Mouse (Mus musculus) heart, embryonic 14.5 days (tissue): Measurements from ENCODE around the gene Cd3g. TPM values are rescaled to one million over a fixed set of nuclear protein-coding genes. Genes with fewer than 3 reads are reported as not detected.
"Not testable (repeated sequence)": the region's sequence is repeated elsewhere in the genome, so short reads cannot be mapped to it uniquely, and the experiment has no call there.

ENCODE experiments used
- ATAC-seq: fragments of 200-750 bp; cut with Nextera tagmentation; 2 replicates; pipeline ENCODE4 v1.8.0; 2017; ENCODE audit warnings: low read depth, moderate TSS enrichment; ENCODE audit not compliant: insufficient number of reproducible peaks, insufficient read depth, low FRiP score
- H3K27ac ChIP-seq, 2 experiments: fragments of 200-500 bp in 1 of 2; fragments of 300-500 bp in 1 of 2; sonication (generic) in 1 of 2; replicated peaks in 1 of 2; 2 replicates each; pipeline ENCODE4 v1.5.1; 2012 to 2014; ENCODE audit warnings: low read depth in 2 of 2, low read length in 2 of 2, control low read depth in 1 of 2, mild to moderate bottlenecking in 1 of 2, mixed read lengths in 1 of 2; ENCODE audit not compliant: control insufficient read depth in 1 of 2, insufficient read depth in 1 of 2
- H3K27me3 ChIP-seq: fragments of 300-500 bp; sonication (generic); 2 replicates; pipeline ENCODE4 v1.6.1; 2014; ENCODE audit warnings: mild to moderate bottlenecking, low read length, control low read depth; ENCODE audit not compliant: control insufficient read depth, insufficient read depth
- H3K36me3 ChIP-seq: fragments of 300-500 bp; sonication (generic); 2 replicates; pipeline ENCODE4 v1.6.1; 2014; ENCODE audit warnings: mild to moderate bottlenecking, control low read depth, low read length, mixed read lengths; ENCODE audit not compliant: control insufficient read depth, insufficient read depth
- H3K4me1 ChIP-seq, 2 experiments: fragments of 200-500 bp in 1 of 2; fragments of 300-500 bp in 1 of 2; sonication (generic) in 1 of 2; 2 replicates each; pipeline ENCODE4 v1.6.1; 2012 to 2014; ENCODE audit warnings: low read length in 2 of 2, control low read depth in 1 of 2, mixed read lengths in 1 of 2; ENCODE audit not compliant: control insufficient read depth in 2 of 2, insufficient read depth in 2 of 2
- H3K4me2 ChIP-seq: fragments of 300-500 bp; sonication (generic); 2 replicates; pipeline ENCODE4 v1.6.1; 2014; ENCODE audit warnings: mild to moderate bottlenecking, low read length
- H3K4me3 ChIP-seq, 2 experiments: fragments of 200-500 bp in 1 of 2; fragments of 300-500 bp in 1 of 2; sonication (generic) in 1 of 2; 2 replicates each; pipeline ENCODE4 v1.5.1; 2012 to 2014; ENCODE audit warnings: low read length in 2 of 2, mild to moderate bottlenecking in 2 of 2, control low read depth in 1 of 2, low read depth in 1 of 2, moderate library complexity in 1 of 2; ENCODE audit not compliant: control insufficient read depth in 1 of 2, insufficient read depth in 1 of 2
- H3K9ac ChIP-seq: fragments of 300-500 bp; sonication (generic); 2 replicates; pipeline ENCODE4 v1.6.1; 2014; ENCODE audit warnings: mild to moderate bottlenecking, low read length
- H3K9me3 ChIP-seq: fragments of 300-500 bp; sonication (generic); 2 replicates; pipeline ENCODE4 v1.6.1; 2016; ENCODE audit warnings: low read length, control low read depth; ENCODE audit not compliant: control insufficient read depth
- WGBS: fragments of 180-500 bp; shearing (Covaris S2); extraction: QIAGEN DNeasy Blood & Tissue Kit; methylation state at CpG from one replicate; pipeline ENCODE4 v1.1.7; 2014; 5-methylcytosine and 5-hydroxymethylcytosine counted together
- polyA plus RNA-seq: library from polyadenylated mRNA; unstranded; fragments of >200 nt; fragmentation: Nextera tagmentation; extraction: Ambion mirVana; gene quantifications from 2 replicates; pipeline ENCODE4 v1.2.1, GENCODE M21; 2014

Cd3g gene
- polyA plus RNA-seq, 1 experiment from 2014 or later: 0.20 TPM

GRCm38 (mm10) chr9:44977813-44978212 is 2.4 kb downstream of the Cd3g start:
- H3K4me2 ChIP-seq: no peak overlapping the region
- H3K4me1 ChIP-seq: no peaks in the 10 kb centered on the region
- H3K27me3 ChIP-seq: peaks cover 15% of the 10 kb centered on the region; the same call in 1 of the 2 replicates
- H3K9me3 ChIP-seq: no peaks in the 10 kb centered on the region
- 57% methylated on average over 6 of the region's 6 CpGs for WGBS
- no peak overlapping the region for H3K4me3 ChIP-seq
- no peaks in the 10 kb centered on the region for H3K36me3 ChIP-seq
- no peak for ATAC-seq
- no peak overlapping the region for H3K9ac ChIP-seq
- H3K27ac ChIP-seq: no peak overlapping the region

- 41% methylated on average over 1 of the region's 1 CpGs for WGBS
- peaks cover 0 to 9% of the 10 kb centered on the region in 2 experiments; a peak in 1 of 4 replicates for H3K4me1 ChIP-seq
- H3K27me3 ChIP-seq: peaks cover 20% of the 10 kb centered on the region
- no peak overlapping the region for H3K27ac ChIP-seq
- no peak for ATAC-seq
- no peaks in the 10 kb centered on the region for H3K36me3 ChIP-seq
- H3K4me2 ChIP-seq: no peak overlapping the region
- H3K9me3 ChIP-seq: no peaks in the 10 kb centered on the region
- H3K9ac ChIP-seq: no peak overlapping the region
- no peak overlapping the region for H3K4me3 ChIP-seq
These were observed 10.8 kb downstream of the Cd3g start for GRCm38 (mm10) chr9:44969450-44969849.

GRCm38 (mm10) chr9:44967763-44968162 is 12.5 kb downstream of the Cd3g start:
- not testable (repeated sequence) for H3K4me2 ChIP-seq, H3K27ac ChIP-seq, H3K4me3 ChIP-seq, H3K36me3 ChIP-seq, ATAC-seq, H3K9ac ChIP-seq, H3K9me3 ChIP-seq, H3K27me3 ChIP-seq
- WGBS: 77% methylated on average over 5 of the region's 5 CpGs
- peaks cover 0 to 10% of the 10 kb centered on the region in 2 experiments; a peak in 1 of 4 replicates for H3K4me1 ChIP-seq

GRCm38 (mm10) chr9:44966815-44967242 is 13.4 kb downstream of the Cd3g start:
- Histone ChIP-seq H3K4me1 (peaks cover 0 to 10% of the 10 kb centered on the region in 2 experiments; a peak in 1 of 4 replicates), H3K36me3 (peaks cover 17% of the 10 kb centered on the region), H3K27me3 (peaks cover 8% of the 10 kb centered on the region; the same call in 1 of the 2 replicates), H3K4me2 (no peak overlapping the region), H3K9me3 (no peaks in the 10 kb centered on the region), H3K27ac (no peak overlapping the region), H3K9ac (no peak overlapping the region), H3K4me3 (no peak overlapping the region)
- WGBS: 27% methylated on average over 3 of the region's 3 CpGs
- no peak for ATAC-seq

- Histone ChIP-seq H3K9me3 (no peaks in the 10 kb centered on the region), H3K9ac (peak overlapping the region; percentile 51), H3K4me3 (peak overlapping the region; percentile 53 to 95), H3K4me2 (peak overlapping the region; percentile 75), H3K4me1 (peaks cover 0 to 10% of the 10 kb centered on the region in 2 experiments; a peak in 1 of 4 replicates), H3K36me3 (peaks cover 25% of the 10 kb centered on the region), H3K27ac (0 out of 4 replicates have a peak overlapping the region, but pooled peaks have one; percentile 26 to 28), H3K27me3 (peaks cover 3% of the 10 kb centered on the region; the same call in 1 of the 2 replicates)
- WGBS: 14% methylated on average over 10 of the region's 10 CpGs
- no peak for ATAC-seq
These were observed 14.3 kb downstream of the Cd3g start for GRCm38 (mm10) chr9:44965833-44966466.

GRCm38 (mm10) chr9:44965126-44965832 is 15.0 kb downstream of the Cd3g start, which contains the start of gene Ube4a:
Gene Ube4a (minus strand): TSS chr9:44965600.
- peak within 1 kb of the TSS; percentile 90 for H3K9ac ChIP-seq
- H3K4me1 ChIP-seq: peaks cover 0 to 10% of the 10 kb centered on the region in 2 experiments; a peak in 1 of 4 replicates
- H3K27me3 ChIP-seq: no peaks in the 10 kb centered on the region
- ATAC-seq: peak; percentile 93
- WGBS: 2% methylated on average over 39 of the region's 39 CpGs
- H3K9me3 ChIP-seq: no peaks in the 10 kb centered on the region
- H3K4me2 ChIP-seq: peak within 1 kb of the TSS; percentile 92
- H3K27ac ChIP-seq: peak within 1 kb of the TSS; percentile 28 to 61; a peak in 1 of 4 replicates
- H3K4me3 ChIP-seq: peak within 1 kb of the TSS; percentile 67 to 95
- H3K36me3 ChIP-seq: peaks cover 32% of the 10 kb centered on the region

- Histone ChIP-seq H3K27ac (no peak overlapping the region), H3K9me3 (no peaks in the 10 kb centered on the region), H3K27me3 (no peaks in the 10 kb centered on the region), H3K4me1 (no peaks in the 10 kb centered on the region), H3K4me2 (no peak overlapping the region), H3K4me3 (no peak overlapping the region), H3K36me3 (peaks cover 96% of the 10 kb centered on the region), H3K9ac (no peak overlapping the region)
- ATAC-seq: no peak
- WGBS: 87% methylated on average over 3 of the region's 3 CpGs
These were observed 25.8 kb downstream of the Cd3g start for GRCm38 (mm10) chr9:44954432-44954831.
